Mouse (Mus musculus) heart, postnatal 0 days (tissue): ENCODE data around the gene Ncs1. TPM values are rescaled to one million over a fixed set of nuclear protein-coding genes. Genes with fewer than 3 reads are reported as not detected.

Source experiments
- ATAC-seq: fragments of 200-750 bp; cut with Nextera tagmentation; 2 replicates; pipeline ENCODE4 v1.8.0; 2017; ENCODE audit warnings: low read depth, moderate number of reproducible peaks, moderate library complexity; ENCODE audit not compliant: insufficient read depth
- DNase-seq: peaks from one replicate; pipeline ENCODE4 v3.0.0-alpha.2; 2016; ENCODE audit warnings: low spot score
- H3K27ac ChIP-seq: fragments of 300-500 bp; sonication (generic); 2 replicates; pipeline ENCODE4 v1.5.1; 2014; ENCODE audit warnings: low read depth, mild to moderate bottlenecking
- H3K27me3 ChIP-seq: fragments of 300-500 bp; sonication (generic); 2 replicates; pipeline ENCODE4 v1.6.1; 2014; ENCODE audit warnings: low read length, mixed read lengths; ENCODE audit not compliant: control insufficient read depth, insufficient read depth
- H3K36me3 ChIP-seq: fragments of 300-500 bp; sonication (generic); replicated peaks from 2 replicates; pipeline ENCODE4 v1.6.1; 2014; ENCODE audit warnings: low read length, mixed read lengths; ENCODE audit not compliant: control insufficient read depth, insufficient read depth
- H3K4me1 ChIP-seq: fragments of 300-500 bp; sonication (generic); 2 replicates; pipeline ENCODE4 v1.6.1; 2014; ENCODE audit warnings: antibody characterized with exemption; ENCODE audit not compliant: control insufficient read depth, insufficient read depth
- H3K4me2 ChIP-seq: fragments of 300-500 bp; sonication (generic); 2 replicates; pipeline ENCODE4 v1.6.1; 2014; ENCODE audit warnings: low read depth, mild to moderate bottlenecking, low read length, moderate library complexity
- H3K4me3 ChIP-seq: fragments of 300-500 bp; sonication (generic); 2 replicates; pipeline ENCODE4 v1.5.1; 2014; ENCODE audit warnings: low read depth, low read length
- H3K9ac ChIP-seq: fragments of 300-500 bp; sonication (generic); replicated peaks from 2 replicates; pipeline ENCODE4 v1.6.1; 2014; ENCODE audit warnings: low read depth, low read length, mixed read lengths
- H3K9me3 ChIP-seq: fragments of 300-500 bp; sonication (generic); replicated peaks from 2 replicates; pipeline ENCODE4 v1.6.1; 2016; ENCODE audit warnings: low read length; ENCODE audit not compliant: control insufficient read depth
- CTCF ChIP-seq: IDR thresholded peaks from 2 replicates; pipeline ENCODE4 v1.5.1; 2016; ENCODE audit warnings: antibody characterized with exemption, control low read depth, low read depth
- EP300 ChIP-seq: IDR thresholded peaks from 2 replicates; pipeline ENCODE4 v1.6.1; 2016; ENCODE audit warnings: antibody characterized with exemption, low read depth
- WGBS: fragments of 180-500 bp; shearing (Covaris S2); extraction: QIAGEN DNeasy Blood & Tissue Kit; methylation state at CpG from one replicate; pipeline ENCODE4 v1.1.7; 2014; 5-methylcytosine and 5-hydroxymethylcytosine counted together
- polyA plus RNA-seq: library from polyadenylated mRNA; unstranded; fragments of >200 nt; fragmentation: Nextera tagmentation; extraction: Ambion mirVana; gene quantifications from 2 replicates; pipeline ENCODE4 v1.2.1, GENCODE M21; 2015
- total RNA-seq: library from RNA; depleted of rRNA; stranded (reverse); fragments of >200 nt; gene quantifications from 2 replicates; pipeline ENCODE4 v1.2.3, GENCODE M21; 2014; ENCODE audit warnings: low replicate concordance

Gene Ncs1
- total and polyA plus RNA-seq, 2 experiments from 2014 or later = 18.6 to 31.4 TPM

- TF ChIP-seq EP300 (no peak), CTCF (no peak)
- WGBS = 40% methylated on average over 11 of the region's 11 CpGs
- peaks cover 27% of the 10 kb centered on the region; the same call in 1 of the 2 replicates for H3K36me3 ChIP-seq
- H3K9ac ChIP-seq = 0 out of 2 replicates have a peak overlapping the region, but pooled peaks have one; percentile 21
- H3K27ac ChIP-seq = peak overlapping the region; percentile 87
- H3K4me1 ChIP-seq = peaks cover 16% of the 10 kb centered on the region
- no peak overlapping the region for H3K4me3 ChIP-seq
- peak; percentile 15; the same call in 1 of the 2 replicates for ATAC-seq
- peak overlapping the region; percentile 44 for H3K4me2 ChIP-seq
- DNase-seq = no peak
- no peaks in the 10 kb centered on the region for H3K9me3 ChIP-seq
- H3K27me3 ChIP-seq = no peaks in the 10 kb centered on the region
Observed at GRCm38 (mm10) chr2:31210144-31210847, 35.3 kb upstream of the Ncs1 start.

GRCm38 (mm10) chr2:31211204-31211603 is 34.4 kb upstream of the Ncs1 start:
- H3K4me2 ChIP-seq = peak overlapping the region; percentile 44
- H3K9me3 ChIP-seq = no peaks in the 10 kb centered on the region
- H3K4me3 ChIP-seq = no peak overlapping the region
- no peak overlapping the region for H3K9ac ChIP-seq
- peaks cover 21% of the 10 kb centered on the region for H3K4me1 ChIP-seq
- TF ChIP-seq EP300 (no peak), CTCF (no peak)
- ATAC-seq (no peak; the same call in 1 of the 2 replicates), DNase-seq (no peak)
- peaks cover 27% of the 10 kb centered on the region; the same call in 1 of the 2 replicates for H3K36me3 ChIP-seq
- WGBS = 40% methylated on average over 3 of the region's 3 CpGs
- peak overlapping the region; percentile 87 for H3K27ac ChIP-seq
- no peaks in the 10 kb centered on the region for H3K27me3 ChIP-seq

- no peaks in the 10 kb centered on the region for H3K9me3 ChIP-seq
- H3K27ac ChIP-seq = peak overlapping the region; percentile 32; the same call in 1 of the 2 replicates
- H3K36me3 ChIP-seq = 0 out of 2 replicates have a peak, but pooled peaks cover 21% of the 10 kb centered on the region
- H3K9ac ChIP-seq = no peak overlapping the region
- H3K4me3 ChIP-seq = no peak overlapping the region
- 46% methylated on average over 16 of the region's 16 CpGs for WGBS
- peaks cover 20% of the 10 kb centered on the region for H3K4me1 ChIP-seq
- H3K27me3 ChIP-seq = no peaks in the 10 kb centered on the region
- ATAC-seq = peak; percentile 46
- DNase-seq = peak; percentile 55
- H3K4me2 ChIP-seq = no peak overlapping the region
- no peak for TF ChIP-seq CTCF
- no peak for TF ChIP-seq EP300
Observed at GRCm38 (mm10) chr2:31214211-31214796, 31.3 kb upstream of the Ncs1 start.

GRCm38 (mm10) chr2:31218611-31219010 is 27.0 kb upstream of the Ncs1 start:
- H3K4me1 ChIP-seq = peaks cover 9% of the 10 kb centered on the region
- no peak overlapping the region for H3K9ac ChIP-seq

GRCm38 (mm10) chr2:31219470-31219869 is 26.2 kb upstream of the Ncs1 start:
- no peak overlapping the region for H3K4me2 ChIP-seq
- 40% methylated on average over 6 of the region's 6 CpGs for WGBS
- no peak overlapping the region for H3K9ac ChIP-seq
- no peak overlapping the region for H3K4me3 ChIP-seq
- peaks cover 9% of the 10 kb centered on the region; the same call in 1 of the 2 replicates for H3K4me1 ChIP-seq
- peak; percentile 57 for ATAC-seq
- 0 out of 2 replicates have a peak, but pooled peaks cover 3% of the 10 kb centered on the region for H3K36me3 ChIP-seq
- DNase-seq = peak; percentile 41
- no peak for TF ChIP-seq CTCF
- TF ChIP-seq EP300 = no peak
- no peaks in the 10 kb centered on the region for H3K27me3 ChIP-seq
- no peaks in the 10 kb centered on the region for H3K9me3 ChIP-seq
- peak overlapping the region; percentile 59; the same call in 1 of the 2 replicates for H3K27ac ChIP-seq

More at GRCm38 (mm10) chr2:31218611-31219010, 27.0 kb upstream of the Ncs1 start:
- no peak overlapping the region for H3K4me3 ChIP-seq
- no peaks in the 10 kb centered on the region for H3K9me3 ChIP-seq
- H3K27ac ChIP-seq = no peak overlapping the region
- no peaks in the 10 kb centered on the region for H3K27me3 ChIP-seq
- ATAC-seq = no peak
- TF ChIP-seq CTCF (no peak), EP300 (no peak)
- no peak for DNase-seq
- H3K4me2 ChIP-seq = no peak overlapping the region
- 75% methylated on average over 3 of the region's 3 CpGs for WGBS
- 0 out of 2 replicates have a peak, but pooled peaks cover 6% of the 10 kb centered on the region for H3K36me3 ChIP-seq
